14 mouse cellular contexts compared by ENCODE assay signal in the genomic region with DNA sequence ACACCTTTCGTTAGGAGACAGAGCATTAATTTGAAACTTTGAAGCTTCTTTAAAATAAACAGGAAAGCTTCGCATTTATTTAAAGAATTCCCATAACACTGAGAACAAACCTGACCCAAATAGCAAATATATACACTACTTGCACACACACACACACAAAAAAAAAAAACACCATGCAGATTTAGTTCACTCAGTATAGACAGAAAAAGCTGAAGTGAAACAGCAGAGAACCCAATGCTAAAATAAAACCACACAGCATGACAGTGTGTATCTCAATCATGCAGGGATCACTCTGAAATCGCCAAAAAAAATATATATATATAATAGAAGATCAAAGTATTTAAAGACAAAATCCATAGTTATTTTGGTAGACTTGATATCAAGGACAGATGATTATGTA.
"Had no signal": no experiment of that assay in that cellular context is flagged by ENCODE, and none has a peak within 500 bp of the region (broad histone marks: within the 10 kb centered on the region; RNA-seq: fewer than 3 reads in every experiment).

No protein-coding gene starts in this region.

- DNase-seq: lung, adult 18-20 months; lung, embryonic 14.5 days; lung, postnatal 10 days; right cerebral cortex, postnatal 14 days; thymus, adult 18-20 months; thymus, postnatal 14 days; thymus, postnatal 36 days had no signal

- ATAC-seq: midbrain, embryonic 13.5 days; midbrain, embryonic 15.5 days had no signal

- H3K27ac ChIP-seq: macrophage; midbrain, embryonic 13.5 days; midbrain, embryonic 15.5 days; neural tube, embryonic 12.5 days; stomach, embryonic 15.5 days; stomach, postnatal 0 days had no signal

- H3K4me3 ChIP-seq: megakaryocyte, embryonic 14.5 days; midbrain, embryonic 13.5 days; midbrain, embryonic 15.5 days; neural tube, embryonic 12.5 days; stomach, embryonic 15.5 days had no signal
